Mouse (Mus musculus) kidney, adult 2 months (tissue): ENCODE measurements around the gene Lrrc46. TPM values are rescaled to one million over a fixed set of nuclear protein-coding genes. Genes with fewer than 3 reads are reported as not detected.

ENCODE experiments used
- DNase-seq: peaks from one replicate; pipeline ENCODE4 v3.0.0; 2021
- H3K27ac ChIP-seq: fragments of 200-500 bp; 2 replicates; pipeline ENCODE4 v1.5.1; 2012; ENCODE audit warnings: low read depth, low read length, control low read depth, inconsistent platforms; ENCODE audit not compliant: insufficient read depth
- H3K27me3 ChIP-seq: fragments of 200-500 bp; replicated peaks from 2 replicates; pipeline ENCODE4 v1.6.1; 2012; ENCODE audit warnings: mild to moderate bottlenecking, moderate library complexity, low read length, inconsistent platforms; ENCODE audit not compliant: control insufficient read depth, insufficient read depth
- H3K36me3 ChIP-seq: fragments of 200-500 bp; 2 replicates; pipeline ENCODE4 v1.6.1; 2012; ENCODE audit warnings: mild to moderate bottlenecking, moderate library complexity, low read length, inconsistent platforms; ENCODE audit not compliant: control insufficient read depth, insufficient read depth
- H3K4me1 ChIP-seq: fragments of 200-500 bp; 2 replicates; pipeline ENCODE4 v1.6.1; 2011; ENCODE audit warnings: low read length; ENCODE audit not compliant: control insufficient read depth, insufficient read depth
- H3K4me3 ChIP-seq: fragments of 200-500 bp; 2 replicates; pipeline ENCODE4 v1.5.1; 2011; ENCODE audit warnings: mild to moderate bottlenecking, low read depth, low read length, control low read depth; ENCODE audit not compliant: insufficient read depth
- CTCF ChIP-seq: fragments of 200-500 bp; conservative IDR thresholded peaks from 2 replicates; pipeline ENCODE4 v1.5.1; 2011; ENCODE audit warnings: low read depth, mild to moderate bottlenecking, control low read depth, low read length, moderate library complexity, mixed read lengths; ENCODE audit not compliant: insufficient read depth, insufficient read length
- POLR2A ChIP-seq: fragments of 200-500 bp; IDR thresholded peaks from one replicate; pipeline ENCODE4 v1.6.1; 2011; ENCODE audit warnings: low read depth, low read length, control low read depth
- WGBS: fragments of 180-500 bp; shearing (Covaris S2); methylation state at CpG from one replicate; pipeline ENCODE4 v1.1.7; 2018; 5-methylcytosine and 5-hydroxymethylcytosine counted together
- polyA plus RNA-seq: library from polyadenylated mRNA; depleted of rRNA; stranded (reverse); fragments of >200 nt; gene quantifications from 2 replicates; pipeline ENCODE4 v1.2.3, GENCODE M21; 2012

Lrrc46 gene
- polyA plus RNA-seq, 1 experiment = 2.5 TPM

GRCm38 (mm10) chr11:97048090-97048650 is 7.0 kb upstream of the Lrrc46 start:
- Histone ChIP-seq H3K27me3 (no peaks in the 10 kb centered on the region), H3K4me1 (peaks cover 11% of the 10 kb centered on the region; the same call in 1 of the 2 replicates), H3K27ac (no peak overlapping the region), H3K4me3 (no peak overlapping the region), H3K36me3 (no peaks in the 10 kb centered on the region)
- no peak for TF ChIP-seq POLR2A
- no peak for TF ChIP-seq CTCF
- WGBS = 75% methylated on average over 8 of the region's 8 CpGs
- no peak for DNase-seq

- Histone ChIP-seq H3K4me1 (peaks cover 7% of the 10 kb centered on the region; the same call in 1 of the 2 replicates), H3K27me3 (no peaks in the 10 kb centered on the region), H3K4me3 (no peak overlapping the region), H3K27ac (no peak overlapping the region), H3K36me3 (no peaks in the 10 kb centered on the region)
- no peak for TF ChIP-seq POLR2A
- TF ChIP-seq CTCF = no peak
- WGBS = 90% methylated on average over 7 of the region's 7 CpGs
- no peak for DNase-seq
Measured at GRCm38 (mm10) chr11:97045861-97046260, 4.7 kb upstream of the Lrrc46 start.

GRCm38 (mm10) chr11:97044902-97045301 is 3.7 kb upstream of the Lrrc46 start:
- Histone ChIP-seq H3K4me1 (peaks cover 10% of the 10 kb centered on the region; the same call in 1 of the 2 replicates), H3K36me3 (no peaks in the 10 kb centered on the region), H3K27me3 (no peaks in the 10 kb centered on the region), H3K4me3 (no peak overlapping the region), H3K27ac (no peak overlapping the region)
- TF ChIP-seq CTCF (no peak), POLR2A (no peak)
- 90% methylated on average over 8 of the region's 8 CpGs for WGBS
- no peak for DNase-seq

GRCm38 (mm10) chr11:97040301-97041021 is 746 bp downstream of the Lrrc46 start:
- H3K4me1 ChIP-seq = peaks cover 18% of the 10 kb centered on the region; the same call in 1 of the 2 replicates
- TF ChIP-seq CTCF (no peak), POLR2A (no peak)
- no peak for DNase-seq
- no peak overlapping the region for H3K27ac ChIP-seq
- no peaks in the 10 kb centered on the region for H3K36me3 ChIP-seq
- no peak overlapping the region for H3K4me3 ChIP-seq
- WGBS = 33% methylated on average over 12 of the region's 12 CpGs
- H3K27me3 ChIP-seq = no peaks in the 10 kb centered on the region

- Histone ChIP-seq H3K4me1 (peaks cover 20% of the 10 kb centered on the region; the same call in 1 of the 2 replicates), H3K36me3 (no peaks in the 10 kb centered on the region), H3K4me3 (no peak overlapping the region), H3K27ac (no peak overlapping the region), H3K27me3 (no peaks in the 10 kb centered on the region)
- no peak for TF ChIP-seq CTCF
- no peak for TF ChIP-seq POLR2A
- no peak for DNase-seq
- 66% methylated on average over 7 of the region's 7 CpGs for WGBS
Measured at GRCm38 (mm10) chr11:97038881-97039280, 2.3 kb downstream of the Lrrc46 start.

- Histone ChIP-seq H3K27ac (peak overlapping the region; percentile 28; the same call in 1 of the 2 replicates), H3K27me3 (no peaks in the 10 kb centered on the region), H3K4me3 (no peak overlapping the region), H3K36me3 (no peaks in the 10 kb centered on the region), H3K4me1 (peaks cover 25% of the 10 kb centered on the region)
- peak; percentile 83 for DNase-seq
- TF ChIP-seq CTCF (no peak), POLR2A (no peak)
- WGBS = 64% methylated on average over 5 of the region's 5 CpGs
Measured at GRCm38 (mm10) chr11:97036141-97036540, 5.1 kb downstream of the Lrrc46 start.

GRCm38 (mm10) chr11:97033781-97034180 is 7.4 kb downstream of the Lrrc46 start:
- H3K27me3 ChIP-seq = no peaks in the 10 kb centered on the region
- WGBS = 60% methylated on average over 4 of the region's 4 CpGs
- H3K4me3 ChIP-seq = no peak overlapping the region
- H3K27ac ChIP-seq = peak overlapping the region; percentile 6; the same call in 1 of the 2 replicates
- TF ChIP-seq CTCF = no peak
- TF ChIP-seq POLR2A = no peak
- peaks cover 25% of the 10 kb centered on the region for H3K4me1 ChIP-seq
- no peaks in the 10 kb centered on the region for H3K36me3 ChIP-seq
- DNase-seq = peak; percentile 57
